Mouse (Mus musculus): ENCODE data around the gene Dnajc25. TPM values are rescaled to one million over a fixed set of nuclear protein-coding genes. Genes with fewer than 3 reads are reported as not detected.
A peak's percentile ranks its signal among the peaks of the same experiment; 100 is the strongest.

Gene Dnajc25
- polyA plus RNA-seq, 1 experiment from 2014 or later: 11.6 TPM

DNA sequence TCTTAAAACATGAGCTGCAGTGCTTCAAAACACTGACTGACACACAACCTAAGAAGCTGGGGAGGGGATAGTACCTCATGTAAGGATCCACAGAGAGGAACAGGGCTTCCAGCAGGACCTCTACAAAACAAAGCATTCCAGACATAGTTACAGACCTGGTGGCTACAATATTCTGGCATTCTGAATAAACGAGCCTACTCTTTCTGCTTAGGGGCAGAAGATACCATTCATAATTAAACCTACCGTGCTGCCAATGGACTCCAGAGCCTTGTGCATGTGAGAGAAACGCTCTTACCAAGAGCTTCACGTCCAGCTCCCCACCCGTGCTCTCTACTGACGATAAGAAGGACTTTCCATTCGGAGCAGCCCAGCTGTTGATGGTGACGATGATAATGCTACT lies 12.1 kb upstream of the Dnajc25 start:
- Histone ChIP-seq H3K9me3 (ENCODE audit: control insufficient read depth, low read length) (no peaks in the 10 kb centered on the region), H3K27ac (ENCODE audit: low read depth) (no peak overlapping the region), H3K4me1 (replicated peaks; ENCODE audit: control insufficient read depth, insufficient read depth, low read length) (0 out of 2 replicates have a peak, but pooled peaks cover 3% of the 10 kb centered on the region), H3K4me2 (ENCODE audit: low read length) (no peak overlapping the region), H3K36me3 (ENCODE audit: control insufficient read depth, insufficient read depth, low read length) (0 out of 2 replicates have a peak, but pooled peaks cover 3% of the 10 kb centered on the region), H3K4me3 (ENCODE audit: low read depth, low read length) (no peak overlapping the region), H3K9ac (ENCODE audit: low read length) (no peak overlapping the region), H3K27me3 (replicated peaks; ENCODE audit: control insufficient read depth, insufficient read depth, low read length) (no peaks in the 10 kb centered on the region)
- no peak for DNase-seq (ENCODE audit: low spot score)
- no peak for ATAC-seq (replicated peaks; ENCODE audit: low FRiP score, low TSS enrichment, low read depth)
- 83% methylated on average over 8 of the region's 8 CpGs for WGBS

DNA sequence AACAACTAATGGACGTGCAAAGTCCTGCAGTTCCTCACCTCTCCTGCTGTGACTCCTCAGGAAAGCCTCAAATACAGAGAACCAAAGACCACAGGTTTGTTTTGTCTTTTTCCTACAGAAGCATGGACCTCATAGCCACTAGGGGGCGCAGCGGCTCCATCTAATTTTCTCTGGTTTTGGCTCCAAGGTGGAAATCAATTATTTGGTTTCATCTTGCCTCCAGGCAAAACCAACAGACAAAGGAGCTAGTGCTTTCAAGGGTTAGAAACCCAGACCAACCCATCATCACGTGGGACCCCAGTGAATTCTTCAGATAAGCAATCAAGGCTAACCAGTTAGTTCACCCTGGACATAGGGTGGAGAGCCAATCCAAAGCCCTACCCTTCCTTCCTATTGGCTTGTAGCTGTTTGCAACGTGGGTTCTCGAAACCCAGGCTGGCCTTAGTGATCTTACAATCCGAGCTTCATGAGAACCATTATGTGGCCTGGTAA lies 9.7 kb upstream of the Dnajc25 start:
- H3K4me1 ChIP-seq (replicated peaks; ENCODE audit: control insufficient read depth, insufficient read depth, low read length): 0 out of 2 replicates have a peak, but pooled peaks cover 4% of the 10 kb centered on the region
- H3K27me3 ChIP-seq (replicated peaks; ENCODE audit: control insufficient read depth, insufficient read depth, low read length): no peaks in the 10 kb centered on the region
- no peak overlapping the region for H3K4me3 ChIP-seq (ENCODE audit: low read depth, low read length)
- DNase-seq (ENCODE audit: low spot score) (peak; percentile 93), ATAC-seq (replicated peaks; ENCODE audit: low FRiP score, low TSS enrichment, low read depth) (peak; percentile 43; the same call in 1 of the 2 replicates)
- H3K27ac ChIP-seq (ENCODE audit: low read depth): no peak overlapping the region
- no peaks in the 10 kb centered on the region for H3K9me3 ChIP-seq (ENCODE audit: control insufficient read depth, low read length)
- no peak overlapping the region for H3K9ac ChIP-seq (ENCODE audit: low read length)
- H3K36me3 ChIP-seq (ENCODE audit: control insufficient read depth, insufficient read depth, low read length): no peaks in the 10 kb centered on the region
- WGBS: 23% methylated on average over 7 of the region's 7 CpGs
- H3K4me2 ChIP-seq (ENCODE audit: low read length): no peak overlapping the region

DNA sequence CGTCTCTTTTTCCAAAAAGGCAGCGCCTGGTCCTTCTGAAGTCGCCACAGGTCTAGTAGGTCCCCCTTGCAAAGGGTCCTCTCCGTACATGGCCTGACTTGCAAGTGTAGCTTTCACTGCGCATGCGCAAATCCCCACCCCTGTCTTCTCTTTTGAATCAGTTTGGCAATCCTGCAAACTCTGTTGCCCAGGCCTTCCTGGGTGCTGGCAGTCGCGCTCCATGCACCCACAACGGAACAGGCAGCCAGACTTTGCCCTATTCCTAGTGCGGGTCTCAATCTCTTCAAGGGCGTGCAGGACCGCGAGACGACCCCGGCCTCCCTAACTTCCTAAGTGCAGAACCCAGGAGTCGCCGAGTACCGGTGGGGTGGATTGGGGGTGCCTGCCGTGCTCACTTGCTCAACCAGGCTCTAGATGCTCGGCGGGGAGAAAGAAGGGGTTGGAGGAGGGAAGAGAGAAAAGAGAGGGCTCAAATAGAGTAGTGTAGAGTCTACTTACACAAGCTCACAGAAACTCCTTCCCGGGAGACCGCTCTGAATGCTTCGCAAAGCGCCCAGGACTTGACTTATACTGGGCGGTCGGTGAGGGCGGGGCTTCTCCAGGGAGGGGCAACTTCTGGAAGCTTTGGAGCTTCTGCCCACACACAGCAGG lies 8.2 kb upstream of the Dnajc25 start, which contains the start of gene Ptgr1:
Gene Ptgr1 (minus strand): TSS at position 580 of the 651 bp plus-strand sequence.
- no peaks in the 10 kb centered on the region for H3K27me3 ChIP-seq (replicated peaks; ENCODE audit: control insufficient read depth, insufficient read depth, low read length)
- H3K27ac ChIP-seq (ENCODE audit: low read depth): no peak within 1 kb of the TSS
- peak within 1 kb of the TSS; percentile 35 for H3K9ac ChIP-seq (ENCODE audit: low read length)
- under 1% methylated on average over 28 of the region's 28 CpGs for WGBS
- 0 out of 2 replicates have a peak, but pooled peaks cover 4% of the 10 kb centered on the region for H3K4me1 ChIP-seq (replicated peaks; ENCODE audit: control insufficient read depth, insufficient read depth, low read length)
- H3K4me3 ChIP-seq (ENCODE audit: low read depth, low read length): peak within 1 kb of the TSS; percentile 45
- ATAC-seq (replicated peaks; ENCODE audit: low FRiP score, low TSS enrichment, low read depth) (peak; percentile 80), DNase-seq (ENCODE audit: low spot score) (peak; percentile 93)
- peak within 1 kb of the TSS; percentile 55 for H3K4me2 ChIP-seq (ENCODE audit: low read length)
- no peaks in the 10 kb centered on the region for H3K36me3 ChIP-seq (ENCODE audit: control insufficient read depth, insufficient read depth, low read length)
- no peaks in the 10 kb centered on the region for H3K9me3 ChIP-seq (ENCODE audit: control insufficient read depth, low read length)

DNA sequence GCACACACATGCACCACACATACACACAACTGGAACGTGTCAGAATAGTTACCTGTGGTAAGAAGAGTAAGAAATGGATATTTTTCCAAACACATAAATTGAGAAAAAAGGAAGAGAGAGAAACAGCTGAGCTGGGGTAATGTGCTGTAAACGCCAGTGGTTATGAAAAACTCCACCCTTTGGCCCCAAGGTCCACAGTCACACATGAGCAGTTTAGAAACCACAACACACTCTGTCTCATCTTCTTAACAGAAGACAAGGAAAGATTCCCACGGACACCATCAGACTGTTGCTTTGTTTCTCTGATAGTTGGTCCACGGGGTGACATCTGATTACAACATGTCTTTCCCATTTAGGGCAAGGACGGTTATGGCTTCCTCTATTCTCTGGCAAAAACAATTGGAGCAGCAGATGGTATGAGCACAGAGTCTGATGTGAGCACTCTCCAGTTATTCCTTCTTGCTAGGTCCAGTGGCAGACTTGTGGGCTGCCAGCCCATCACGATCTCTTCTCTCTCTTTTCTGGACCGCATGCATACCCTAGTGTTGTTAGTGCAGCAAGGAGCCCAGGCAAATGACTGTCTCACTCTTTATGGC lies 5.5 kb upstream of the Dnajc25 start:
- ATAC-seq (replicated peaks; ENCODE audit: low FRiP score, low TSS enrichment, low read depth) (no peak), DNase-seq (ENCODE audit: low spot score) (no peak)
- H3K4me3 ChIP-seq (ENCODE audit: low read depth, low read length): no peak overlapping the region
- H3K9me3 ChIP-seq (ENCODE audit: control insufficient read depth, low read length): no peaks in the 10 kb centered on the region
- WGBS: 88% methylated on average over 7 of the region's 7 CpGs
- no peak overlapping the region for H3K4me2 ChIP-seq (ENCODE audit: low read length)
- H3K27ac ChIP-seq (ENCODE audit: low read depth): no peak overlapping the region
- H3K4me1 ChIP-seq (replicated peaks; ENCODE audit: control insufficient read depth, insufficient read depth, low read length): 0 out of 2 replicates have a peak, but pooled peaks cover 4% of the 10 kb centered on the region
- H3K36me3 ChIP-seq (ENCODE audit: control insufficient read depth, insufficient read depth, low read length): no peaks in the 10 kb centered on the region
- no peak overlapping the region for H3K9ac ChIP-seq (ENCODE audit: low read length)
- H3K27me3 ChIP-seq (replicated peaks; ENCODE audit: control insufficient read depth, insufficient read depth, low read length): no peaks in the 10 kb centered on the region

DNA sequence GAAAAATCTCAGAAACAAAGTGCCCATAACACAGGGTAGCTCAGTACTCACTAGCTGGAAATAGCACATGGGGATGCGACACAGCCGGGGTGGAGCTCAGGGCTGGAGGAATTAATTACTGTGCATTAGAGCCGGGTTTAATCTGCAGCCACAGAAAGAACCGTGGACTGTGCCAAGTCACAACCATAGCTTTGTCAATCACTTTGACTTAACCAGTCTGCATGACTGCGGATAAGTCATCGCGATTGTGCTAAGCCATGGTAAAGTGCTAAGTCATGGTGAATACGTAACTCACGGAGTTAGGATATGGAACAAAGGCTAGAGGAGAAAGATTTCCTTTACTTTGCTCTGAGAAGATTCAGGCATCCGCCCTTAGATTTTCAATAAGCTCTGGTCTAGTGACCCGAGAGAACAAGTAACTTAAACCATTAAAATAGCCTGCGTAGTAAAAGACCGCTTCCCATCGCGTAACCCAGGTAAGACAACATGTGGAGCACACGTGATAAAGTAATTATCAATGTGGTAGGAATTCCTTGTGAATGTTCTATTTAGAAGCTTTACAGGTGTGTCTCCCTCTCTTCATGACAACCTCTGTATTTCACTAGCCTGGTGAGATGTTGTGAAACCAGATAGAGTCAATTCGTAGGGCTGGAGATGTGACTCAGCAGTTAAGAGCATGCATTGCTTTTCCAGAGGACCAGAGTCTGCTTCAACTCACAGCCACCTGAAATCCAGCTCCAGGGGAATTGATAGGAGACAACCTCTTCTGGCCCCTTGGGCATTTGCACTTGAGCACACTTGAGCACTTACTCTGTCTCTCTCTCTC lies 4.0 kb upstream of the Dnajc25 start:
- no peaks in the 10 kb centered on the region for H3K27me3 ChIP-seq (replicated peaks; ENCODE audit: control insufficient read depth, insufficient read depth, low read length)
- H3K4me2 ChIP-seq (ENCODE audit: low read length): no peak overlapping the region
- no peak overlapping the region for H3K27ac ChIP-seq (ENCODE audit: low read depth)
- no peaks in the 10 kb centered on the region for H3K36me3 ChIP-seq (ENCODE audit: control insufficient read depth, insufficient read depth, low read length)
- H3K9me3 ChIP-seq (ENCODE audit: control insufficient read depth, low read length): no peaks in the 10 kb centered on the region
- DNase-seq (ENCODE audit: low spot score) (no peak), ATAC-seq (replicated peaks; ENCODE audit: low FRiP score, low TSS enrichment, low read depth) (no peak)
- H3K9ac ChIP-seq (ENCODE audit: low read length): no peak overlapping the region
- WGBS: 86% methylated on average over 17 of the region's 17 CpGs
- 0 out of 2 replicates have a peak, but pooled peaks cover 4% of the 10 kb centered on the region for H3K4me1 ChIP-seq (replicated peaks; ENCODE audit: control insufficient read depth, insufficient read depth, low read length)
- no peak overlapping the region for H3K4me3 ChIP-seq (ENCODE audit: low read depth, low read length)

DNA sequence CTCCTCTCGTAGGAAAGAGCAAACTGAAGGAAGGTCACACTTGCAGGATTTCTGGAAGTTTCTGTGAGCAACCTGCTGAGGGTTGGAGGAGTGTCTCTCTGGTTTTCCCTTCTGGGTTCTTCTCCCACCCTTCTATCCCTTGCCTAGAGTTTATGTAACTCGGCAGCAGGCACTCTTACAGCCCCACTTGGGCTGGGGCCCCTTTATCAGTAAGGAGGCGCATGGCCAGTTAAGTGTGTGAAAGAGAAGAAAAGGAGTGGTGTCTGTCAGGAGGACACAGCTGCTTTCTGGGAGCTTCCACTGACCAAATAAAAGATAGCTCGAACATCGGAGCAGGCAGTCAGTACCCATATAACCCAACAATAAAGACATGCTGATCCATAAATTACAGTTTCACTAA lies 2.7 kb upstream of the Dnajc25 start:
- no peaks in the 10 kb centered on the region for H3K36me3 ChIP-seq (ENCODE audit: control insufficient read depth, insufficient read depth, low read length)
- no peak overlapping the region for H3K4me3 ChIP-seq (ENCODE audit: low read depth, low read length)
- H3K9me3 ChIP-seq (ENCODE audit: control insufficient read depth, low read length): no peaks in the 10 kb centered on the region
- H3K9ac ChIP-seq (ENCODE audit: low read length): no peak overlapping the region
- WGBS: 67% methylated on average over 5 of the region's 5 CpGs
- no peak overlapping the region for H3K4me2 ChIP-seq (ENCODE audit: low read length)
- H3K27ac ChIP-seq (ENCODE audit: low read depth): no peak overlapping the region
- no peaks in the 10 kb centered on the region for H3K27me3 ChIP-seq (replicated peaks; ENCODE audit: control insufficient read depth, insufficient read depth, low read length)
- DNase-seq (ENCODE audit: low spot score) (no peak), ATAC-seq (replicated peaks; ENCODE audit: low FRiP score, low TSS enrichment, low read depth) (no peak)
- 0 out of 2 replicates have a peak, but pooled peaks cover 4% of the 10 kb centered on the region for H3K4me1 ChIP-seq (replicated peaks; ENCODE audit: control insufficient read depth, insufficient read depth, low read length)

DNA sequence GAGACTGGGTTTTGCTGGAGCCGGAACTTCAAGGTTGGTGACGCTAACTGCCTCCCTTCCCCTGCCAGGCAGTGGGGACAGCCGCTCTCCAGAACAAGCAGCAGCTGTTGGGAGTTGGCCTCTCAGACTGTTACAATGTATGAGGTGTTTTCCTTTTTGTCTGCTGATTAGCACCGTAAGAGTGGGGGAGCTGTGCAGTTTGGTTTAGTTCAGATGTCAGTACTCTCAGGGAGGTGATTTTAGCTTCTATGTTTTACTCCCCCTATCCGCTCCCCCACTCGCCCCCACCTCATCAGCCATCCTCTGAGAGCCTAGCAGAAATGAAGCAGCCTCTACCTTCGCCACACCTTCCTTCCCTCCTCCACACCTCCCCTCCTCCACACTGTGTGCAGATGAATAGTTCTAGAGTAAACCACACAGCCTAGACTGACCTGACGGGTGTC lies 410 bp downstream of the Dnajc25 start:
- no peak overlapping the region for H3K4me2 ChIP-seq (ENCODE audit: low read length)
- H3K27me3 ChIP-seq (replicated peaks; ENCODE audit: control insufficient read depth, insufficient read depth, low read length): no peaks in the 10 kb centered on the region
- H3K9ac ChIP-seq (ENCODE audit: low read length): no peak overlapping the region
- DNase-seq (ENCODE audit: low spot score) (no peak), ATAC-seq (replicated peaks; ENCODE audit: low FRiP score, low TSS enrichment, low read depth) (no peak)
- H3K4me3 ChIP-seq (ENCODE audit: low read depth, low read length): no peak overlapping the region
- 49% methylated on average over 8 of the region's 8 CpGs for WGBS
- no peaks in the 10 kb centered on the region for H3K4me1 ChIP-seq (replicated peaks; ENCODE audit: control insufficient read depth, insufficient read depth, low read length)
- H3K36me3 ChIP-seq (ENCODE audit: control insufficient read depth, insufficient read depth, low read length): no peaks in the 10 kb centered on the region
- no peak overlapping the region for H3K27ac ChIP-seq (ENCODE audit: low read depth)
- no peaks in the 10 kb centered on the region for H3K9me3 ChIP-seq (ENCODE audit: control insufficient read depth, low read length)

DNA sequence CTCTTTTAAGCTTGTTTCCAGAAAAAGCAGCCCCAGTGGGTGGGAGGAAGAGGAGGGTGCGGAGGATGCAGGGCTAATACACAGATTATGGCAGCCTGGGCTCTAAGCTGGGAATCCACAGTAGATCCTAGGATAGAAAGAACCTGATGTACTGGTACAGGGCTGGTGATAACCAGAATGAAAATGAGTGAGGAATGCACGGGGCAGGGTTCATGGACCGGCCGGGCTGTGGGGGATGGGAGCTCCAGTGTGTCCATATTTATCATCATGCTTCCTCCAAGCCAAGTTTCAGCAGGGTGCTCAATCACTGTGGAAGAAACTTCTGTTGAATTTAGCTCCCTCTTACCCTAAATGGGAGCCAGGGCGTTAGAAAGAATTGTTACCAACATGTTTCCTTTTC lies 2.2 kb downstream of the Dnajc25 start:
- H3K27ac ChIP-seq (ENCODE audit: low read depth): no peak overlapping the region
- ATAC-seq (replicated peaks; ENCODE audit: low FRiP score, low TSS enrichment, low read depth) (no peak), DNase-seq (ENCODE audit: low spot score) (no peak)
- 49% methylated on average over 5 of the region's 5 CpGs for WGBS
- H3K9me3 ChIP-seq (ENCODE audit: control insufficient read depth, low read length): no peaks in the 10 kb centered on the region
- H3K4me3 ChIP-seq (ENCODE audit: low read depth, low read length): no peak overlapping the region
- H3K4me1 ChIP-seq (replicated peaks; ENCODE audit: control insufficient read depth, insufficient read depth, low read length): no peaks in the 10 kb centered on the region
- H3K9ac ChIP-seq (ENCODE audit: low read length): no peak overlapping the region
- no peaks in the 10 kb centered on the region for H3K36me3 ChIP-seq (ENCODE audit: control insufficient read depth, insufficient read depth, low read length)
- no peaks in the 10 kb centered on the region for H3K27me3 ChIP-seq (replicated peaks; ENCODE audit: control insufficient read depth, insufficient read depth, low read length)
- H3K4me2 ChIP-seq (ENCODE audit: low read length): no peak overlapping the region
